Mouse (Mus musculus) spleen, postnatal 14 days (tissue): ENCODE measurements around the gene Gipr.
"Not testable (repeated sequence)": the region's sequence is repeated elsewhere in the genome, so short reads cannot be mapped to it uniquely, and the experiment has no call there.

Experiments
- DNase-seq, 2 experiments: peaks; one replicate each; pipeline ENCODE4 v3.0.0; 2021 to 2022; ENCODE audit warnings: low spot score in 2 of 2

The Gipr gene

DNA sequence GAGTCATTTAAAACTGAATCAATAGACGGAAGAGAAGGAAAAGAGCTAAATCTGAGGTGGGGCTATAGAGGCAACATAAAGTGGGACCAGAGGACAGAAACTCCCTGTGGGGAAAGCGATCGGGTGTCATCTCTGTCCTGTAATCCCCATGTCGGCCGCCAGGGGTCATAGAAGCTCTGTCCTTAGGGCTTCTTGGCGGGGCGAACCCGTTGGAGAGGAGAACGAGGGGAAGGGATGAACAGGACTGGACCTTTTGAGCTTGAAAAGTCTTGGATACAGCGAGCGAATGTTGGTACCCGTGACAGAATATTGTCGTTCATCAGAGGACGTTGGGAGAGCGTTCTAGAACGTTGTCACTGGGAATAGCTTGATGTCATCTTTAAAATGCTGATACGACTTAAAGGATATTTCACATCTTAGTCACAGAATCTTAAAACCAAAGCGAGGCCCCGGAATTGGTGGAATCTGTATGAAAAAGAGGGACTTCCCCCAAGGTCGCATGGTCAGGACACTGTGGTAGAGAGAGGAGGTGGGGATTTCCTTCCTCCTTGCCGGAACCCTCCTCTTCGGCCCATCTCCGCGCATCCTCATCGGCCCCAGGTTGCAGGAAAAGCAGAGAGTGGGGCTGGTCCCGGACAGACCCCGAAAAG lies 12.6 kb upstream of the Gipr start:
- peak; percentile 59 to 75 for DNase-seq

DNA sequence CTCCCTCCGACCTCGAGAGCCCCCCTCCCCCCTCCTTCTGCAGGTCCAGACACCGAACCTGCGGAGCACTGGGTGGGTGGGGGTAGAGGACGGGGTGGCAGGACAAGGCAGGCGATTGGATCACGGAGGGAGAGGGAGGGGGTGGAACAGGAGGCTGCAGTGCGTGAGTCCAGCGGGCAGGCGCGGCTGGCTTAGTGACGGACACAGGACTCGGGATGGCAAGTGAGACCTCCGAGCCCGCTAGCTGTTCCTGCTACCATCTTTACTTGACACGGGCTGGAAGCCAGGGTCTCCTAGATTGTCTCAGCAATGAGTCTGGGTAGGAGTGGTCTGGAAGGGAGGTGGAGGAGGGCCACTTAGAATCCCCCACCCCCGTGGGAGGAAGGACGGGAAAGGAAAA lies 12.1 kb upstream of the Gipr start:
- DNase-seq = no peak

DNA sequence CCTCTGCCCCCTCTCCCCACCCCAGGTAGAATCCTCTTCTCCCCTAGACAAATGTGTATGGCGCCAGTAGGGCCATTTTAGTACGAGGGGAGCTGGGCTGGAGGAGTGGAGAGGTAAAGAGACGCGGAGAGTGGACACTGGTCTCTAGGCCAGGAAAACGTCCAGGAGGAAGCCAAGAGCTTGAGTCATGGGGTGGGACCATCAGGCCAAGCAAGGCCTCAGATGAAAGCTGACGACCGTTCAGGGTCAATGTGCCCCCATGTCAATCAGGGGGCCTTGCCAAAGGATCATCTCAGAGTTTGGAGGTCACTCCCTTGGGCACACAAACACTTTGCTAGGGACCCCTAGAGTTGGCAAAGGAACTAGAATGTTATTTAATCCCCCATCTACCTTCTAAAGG lies 11.3 kb upstream of the Gipr start:
- DNase-seq = no peak

DNA sequence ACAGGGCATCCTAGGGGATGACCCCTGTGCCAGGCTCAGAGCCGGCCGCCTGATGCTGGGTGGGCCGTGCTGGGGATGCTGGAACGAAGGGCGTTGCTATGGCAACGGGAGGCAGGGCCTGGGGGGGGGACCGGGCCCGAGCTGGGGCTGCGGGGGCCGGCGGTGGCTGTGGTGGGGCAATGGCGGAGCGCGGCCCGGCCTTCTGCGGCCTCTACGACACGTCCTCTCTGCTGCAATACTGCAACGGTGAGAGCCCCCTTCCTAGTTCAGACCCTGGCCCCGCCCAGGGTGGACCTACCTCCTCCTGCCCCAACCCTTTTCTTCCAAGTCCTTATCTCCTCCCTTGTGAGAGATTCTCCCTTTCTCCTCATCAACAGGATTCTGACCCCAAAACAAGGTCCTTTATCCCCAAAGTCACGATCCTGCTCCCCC lies 10.6 kb upstream of the Gipr start:
- no peak for DNase-seq

DNA sequence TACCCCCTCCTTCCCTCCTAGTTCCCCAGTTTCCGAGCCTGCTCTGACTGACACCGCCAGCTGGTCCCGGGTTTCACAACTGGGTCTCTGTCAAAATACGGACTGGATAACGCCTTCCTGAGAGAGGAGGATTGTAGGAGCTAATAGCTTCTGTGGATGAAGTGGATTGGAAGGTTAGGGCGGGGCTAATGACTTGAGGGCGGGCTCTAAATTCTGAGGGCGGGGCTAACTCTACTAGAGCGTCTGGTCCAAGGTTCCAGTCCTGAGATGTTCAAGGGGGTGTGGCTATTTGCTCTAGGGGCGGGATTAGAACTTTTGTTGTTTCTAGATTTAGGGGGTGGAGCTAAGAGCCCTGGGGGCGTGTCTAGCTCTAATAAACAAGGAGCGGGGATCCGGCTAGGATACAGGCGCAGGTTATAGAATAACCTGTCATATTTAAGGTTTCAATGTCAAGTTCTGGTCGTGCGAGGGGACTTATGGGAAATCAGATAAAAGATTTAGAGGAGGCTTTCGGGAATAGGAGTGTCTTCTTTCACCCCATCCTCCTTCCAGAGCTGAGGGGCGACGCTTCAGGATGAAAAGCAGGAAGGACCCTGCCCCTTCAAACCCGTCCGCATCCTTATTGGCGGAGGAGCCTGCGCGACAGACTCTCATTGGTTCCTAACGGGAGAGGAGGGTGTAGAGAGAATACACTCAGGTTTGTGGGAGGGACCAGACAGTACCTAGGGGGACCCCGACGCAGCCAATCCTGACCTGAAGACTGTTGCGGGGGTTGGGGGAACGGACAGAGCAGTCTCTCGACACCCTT lies 10.0 kb upstream of the Gipr start, which contains the start of gene Eml2:
Gene Eml2 (plus strand): TSS at position 714 of the 808 bp plus-strand sequence.
- no peak for DNase-seq

DNA sequence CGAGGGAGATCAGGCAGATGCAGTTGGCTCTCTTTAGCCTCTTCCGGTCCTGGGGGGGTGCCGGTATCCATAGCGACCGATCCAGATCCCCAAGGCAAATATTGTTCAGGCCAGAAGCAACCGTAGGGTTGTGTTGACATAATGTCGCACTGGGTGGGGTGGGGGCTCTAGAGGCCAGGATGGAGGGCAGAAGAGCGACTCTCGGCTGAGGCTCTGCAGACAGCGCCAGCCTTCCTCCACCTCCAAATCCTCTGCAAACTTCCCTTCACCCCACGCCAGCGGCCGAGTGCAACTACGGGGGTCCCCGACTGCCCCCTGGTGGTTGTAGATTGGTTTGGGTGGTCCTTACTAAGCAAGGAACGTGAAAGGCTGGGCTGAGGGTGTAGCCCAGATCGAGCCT lies 6.9 kb upstream of the Gipr start:
- DNase-seq = peak; percentile 54 to 75

DNA sequence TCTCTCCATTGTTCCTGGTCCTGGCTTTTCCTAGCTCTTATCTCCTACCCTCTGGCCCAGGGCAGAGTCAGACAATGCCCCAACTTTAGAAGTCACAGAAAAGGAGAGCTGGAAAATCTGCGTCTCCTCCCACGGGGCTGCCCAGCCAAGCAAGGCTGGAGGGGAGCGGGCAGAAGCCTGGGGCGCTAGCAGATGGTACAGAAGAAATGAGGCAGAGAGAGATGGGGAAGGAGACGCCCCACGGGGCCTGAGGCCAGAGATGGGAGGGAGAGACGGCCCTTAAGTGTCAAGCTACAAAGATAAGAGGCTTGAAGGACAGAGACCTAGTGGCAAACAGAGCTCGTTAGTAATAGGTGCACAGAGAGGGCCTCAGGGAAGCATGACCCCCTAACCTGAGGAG lies 5.9 kb upstream of the Gipr start:
- no peak for DNase-seq

DNA sequence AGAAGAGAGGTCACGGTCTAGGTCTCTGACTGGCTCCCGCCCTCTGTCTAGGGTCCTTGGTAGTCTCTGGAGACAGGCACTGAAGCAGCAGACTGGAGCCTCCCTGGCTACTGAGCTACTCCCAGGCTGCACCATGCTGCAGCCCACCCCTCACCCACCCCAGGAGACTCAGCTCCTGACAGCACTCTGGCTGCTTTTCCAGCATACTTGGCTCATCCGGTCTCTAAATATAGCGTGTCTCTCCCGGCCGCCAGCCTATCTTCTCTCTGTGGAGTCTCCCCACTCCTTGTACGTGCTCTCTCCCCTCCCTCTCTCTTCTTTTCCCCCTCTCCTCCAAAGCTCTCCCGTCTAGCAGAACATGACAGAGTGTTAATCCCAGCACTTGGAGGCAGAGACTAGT lies 4.2 kb upstream of the Gipr start:
- DNase-seq = no peak

DNA sequence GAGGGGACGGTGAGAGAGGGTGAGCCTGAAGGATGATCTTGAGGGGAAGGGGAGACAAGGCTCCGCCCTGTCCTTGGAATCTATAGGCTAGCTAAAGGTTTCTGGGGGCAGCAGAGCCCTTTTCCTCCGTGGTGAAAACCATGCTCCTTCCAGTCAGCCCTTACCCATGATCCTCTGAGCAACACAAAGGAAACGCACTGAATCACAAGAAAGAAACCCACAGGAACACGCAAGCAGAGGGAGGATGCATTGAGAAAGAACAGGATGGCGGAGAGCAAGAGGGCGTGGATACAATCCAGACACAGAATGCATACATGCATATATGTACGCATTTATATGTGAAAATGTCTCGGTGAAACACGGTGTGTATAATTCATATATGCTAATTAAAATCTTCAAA lies 3.6 kb upstream of the Gipr start:
- no peak for DNase-seq

DNA sequence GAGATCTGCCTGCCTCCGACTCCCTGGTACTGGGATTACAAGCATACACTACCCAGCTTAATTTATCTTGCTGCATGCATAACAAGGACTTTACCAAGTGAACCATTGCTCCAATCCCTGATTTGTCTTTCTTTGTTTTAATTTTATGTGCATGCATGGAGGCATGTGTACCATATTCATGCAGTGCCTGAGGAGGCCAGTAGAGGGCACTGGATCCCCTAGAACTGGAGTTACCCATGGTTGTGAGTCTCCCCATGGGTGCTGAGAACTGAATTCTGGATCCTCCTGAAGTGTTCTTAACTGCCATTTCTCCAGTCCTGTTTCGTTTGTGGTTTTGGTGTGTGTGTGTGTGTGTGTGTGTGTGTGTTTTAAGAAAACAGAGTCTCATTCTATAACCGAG lies 1.1 kb upstream of the Gipr start:
- DNase-seq = no peak

DNA sequence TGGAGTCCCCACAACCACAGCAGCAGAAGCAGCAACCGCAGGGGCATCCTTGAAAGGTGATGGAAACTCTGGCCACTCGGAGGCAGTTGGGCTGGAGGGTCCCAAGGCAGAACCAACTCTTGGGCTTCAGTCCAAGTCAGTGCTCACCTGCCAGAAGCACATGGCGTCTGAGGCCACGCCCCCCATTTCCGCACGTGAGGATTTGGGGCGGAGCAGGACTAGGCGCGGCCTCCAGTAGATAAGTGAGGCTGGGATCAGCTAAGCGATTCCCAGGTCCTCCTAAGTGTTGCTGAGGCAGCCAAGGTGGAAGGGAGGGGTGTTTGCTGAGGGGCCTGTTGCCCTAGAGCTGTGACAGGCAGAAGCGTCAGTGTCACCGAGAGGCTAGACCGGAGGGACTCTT lies 949 bp downstream of the Gipr start:
- DNase-seq = no peak

DNA sequence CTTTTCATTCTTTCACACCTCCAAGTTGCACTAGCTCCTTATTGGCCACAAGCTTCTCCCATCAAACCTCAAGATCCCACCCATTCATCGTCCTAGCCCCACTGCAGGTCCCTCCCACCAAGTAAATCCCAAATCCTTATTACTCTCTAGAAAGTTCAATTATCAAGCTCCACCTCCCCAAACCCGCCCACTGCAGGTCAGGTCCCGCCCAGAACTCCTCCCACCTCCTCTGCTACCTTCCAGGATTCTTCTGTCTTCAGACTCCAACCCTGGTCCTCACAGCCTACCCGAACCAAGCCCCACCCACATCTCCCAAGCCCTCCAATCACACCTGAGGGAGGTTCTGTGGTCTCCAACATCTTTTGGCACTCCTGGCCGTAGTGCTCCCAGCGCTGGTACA lies 1.7 kb downstream of the Gipr start:
- no peak for DNase-seq

DNA sequence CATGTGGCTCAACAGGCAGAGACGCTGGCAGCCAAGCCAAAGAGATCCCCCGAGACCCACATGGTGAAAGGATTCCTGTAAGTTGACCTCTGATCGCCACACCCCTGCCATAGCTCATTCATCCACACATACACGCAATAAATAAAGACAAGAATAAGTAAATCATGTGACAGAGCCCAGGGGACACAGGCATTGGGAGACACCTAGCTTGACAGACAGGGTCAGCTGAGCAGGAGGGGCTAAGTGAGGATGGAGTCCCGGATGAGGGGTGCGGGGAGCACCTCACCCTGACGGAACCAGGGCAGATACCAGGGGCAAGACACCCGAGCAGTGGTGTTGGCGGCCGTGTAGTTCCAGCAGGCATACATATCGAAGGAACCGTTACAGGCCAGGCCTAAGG lies 2.2 kb downstream of the Gipr start:
- no peak for DNase-seq

DNA sequence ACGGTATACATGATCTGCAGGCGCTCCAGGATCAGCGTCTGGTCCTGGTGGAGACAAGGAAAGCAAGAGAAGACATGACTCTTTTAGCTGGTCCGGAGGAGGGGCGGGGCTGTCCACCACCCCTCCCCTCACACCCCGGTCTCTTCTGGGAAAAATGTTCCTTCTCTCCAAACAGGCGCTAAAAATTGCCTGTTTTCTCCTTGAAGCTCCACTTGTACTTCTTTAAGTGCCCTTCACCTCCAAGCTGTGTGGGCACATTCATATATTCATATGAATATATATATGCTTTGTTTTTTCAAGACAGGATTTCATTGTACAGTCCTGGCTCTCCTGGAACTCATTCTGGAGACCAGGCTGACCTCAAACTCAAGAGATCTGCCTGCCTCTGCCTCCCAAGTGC lies 3.0 kb downstream of the Gipr start:
- no peak for DNase-seq

DNA sequence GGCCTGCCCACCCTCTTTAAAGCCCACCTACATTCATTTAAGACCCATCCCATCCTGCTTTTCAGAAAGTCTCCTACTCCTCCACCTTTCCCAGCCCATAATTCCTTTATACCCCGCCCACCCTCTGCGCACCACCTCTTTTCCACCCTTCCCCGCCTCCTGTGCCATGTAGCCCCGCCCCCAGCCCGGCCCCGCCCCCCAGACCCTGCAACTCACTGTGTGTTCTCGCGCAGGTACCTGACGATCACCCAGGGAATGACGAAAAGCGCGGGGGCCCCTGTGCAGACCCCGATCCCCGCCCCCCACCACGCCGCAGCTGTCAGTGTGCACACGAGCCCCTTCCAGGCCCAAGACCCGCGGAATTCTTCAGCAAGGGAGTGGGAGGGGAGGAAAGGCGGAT lies 5.8 kb downstream of the Gipr start:
- DNase-seq = no peak

DNA sequence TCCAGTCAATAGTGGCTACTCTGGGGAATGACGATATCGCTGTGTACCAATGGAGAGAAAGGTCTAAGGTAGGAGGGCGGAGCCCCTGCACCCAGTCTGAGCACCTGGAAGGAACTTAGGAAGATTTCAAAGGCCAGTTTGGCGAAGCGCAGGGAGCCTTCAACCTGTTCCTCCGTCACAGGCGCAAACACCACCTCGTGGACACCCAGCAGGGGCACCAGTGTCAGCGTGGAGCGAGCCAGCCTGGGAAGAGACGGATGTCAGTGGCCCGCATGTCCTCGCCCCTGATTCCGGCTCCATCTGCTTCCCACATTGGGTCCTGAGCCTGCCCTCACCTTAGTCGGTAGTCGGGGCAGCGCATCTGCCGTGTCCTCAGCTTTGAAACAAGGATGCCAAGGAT lies 6.5 kb downstream of the Gipr start:
- DNase-seq = no peak

DNA sequence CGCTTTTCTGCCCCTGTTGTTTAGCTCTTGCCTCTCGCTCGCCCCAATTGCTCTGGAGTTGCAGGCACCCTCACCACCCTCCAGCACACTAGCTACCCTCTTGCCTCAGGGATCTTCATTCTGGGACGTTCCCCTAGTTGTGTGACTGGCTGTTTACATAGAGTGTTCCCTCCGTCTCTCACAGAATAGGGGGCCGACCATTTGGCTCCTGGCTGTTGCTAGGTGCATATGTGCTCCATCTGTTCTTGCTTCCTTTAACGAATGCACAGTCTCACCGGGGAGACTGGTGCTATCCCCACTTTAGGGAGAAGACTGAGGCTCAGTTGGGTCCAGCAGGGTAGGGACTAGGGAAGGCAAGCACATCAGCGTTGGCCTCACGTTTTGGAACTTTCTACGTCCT lies 7.3 kb downstream of the Gipr start:
- no peak for DNase-seq

DNA sequence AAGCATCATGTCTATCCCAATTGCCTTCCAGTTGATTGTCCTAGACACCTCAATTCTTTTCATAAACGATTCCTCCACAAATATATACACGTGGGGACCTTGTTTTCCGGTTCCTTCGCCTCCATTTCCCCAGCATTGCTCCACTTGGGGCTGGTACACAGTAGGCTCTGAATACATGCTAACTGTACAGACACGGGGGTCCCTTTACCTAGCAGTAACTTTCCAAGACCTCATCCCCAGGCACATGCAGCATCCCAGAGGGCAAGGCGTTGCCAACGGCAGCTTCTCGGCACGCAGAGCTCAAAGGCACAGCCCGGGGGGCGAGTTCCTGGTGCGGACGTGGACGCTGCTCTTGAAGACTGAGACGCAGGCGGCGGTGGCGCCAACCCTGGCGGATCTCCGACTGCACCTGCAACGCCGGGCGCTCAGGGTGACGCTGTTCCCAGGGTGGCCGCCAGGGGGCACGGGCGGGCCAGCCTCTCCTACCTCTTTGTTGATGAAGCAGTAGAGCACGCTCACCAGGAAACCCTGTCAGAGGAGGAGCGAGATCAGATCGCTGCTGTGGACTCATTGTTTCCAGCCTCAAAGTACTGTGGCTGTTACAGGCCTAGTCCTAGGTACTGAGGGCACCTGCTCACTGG lies 8.6 kb downstream of the Gipr start:
- DNase-seq = peak; percentile 84 to 91

DNA sequence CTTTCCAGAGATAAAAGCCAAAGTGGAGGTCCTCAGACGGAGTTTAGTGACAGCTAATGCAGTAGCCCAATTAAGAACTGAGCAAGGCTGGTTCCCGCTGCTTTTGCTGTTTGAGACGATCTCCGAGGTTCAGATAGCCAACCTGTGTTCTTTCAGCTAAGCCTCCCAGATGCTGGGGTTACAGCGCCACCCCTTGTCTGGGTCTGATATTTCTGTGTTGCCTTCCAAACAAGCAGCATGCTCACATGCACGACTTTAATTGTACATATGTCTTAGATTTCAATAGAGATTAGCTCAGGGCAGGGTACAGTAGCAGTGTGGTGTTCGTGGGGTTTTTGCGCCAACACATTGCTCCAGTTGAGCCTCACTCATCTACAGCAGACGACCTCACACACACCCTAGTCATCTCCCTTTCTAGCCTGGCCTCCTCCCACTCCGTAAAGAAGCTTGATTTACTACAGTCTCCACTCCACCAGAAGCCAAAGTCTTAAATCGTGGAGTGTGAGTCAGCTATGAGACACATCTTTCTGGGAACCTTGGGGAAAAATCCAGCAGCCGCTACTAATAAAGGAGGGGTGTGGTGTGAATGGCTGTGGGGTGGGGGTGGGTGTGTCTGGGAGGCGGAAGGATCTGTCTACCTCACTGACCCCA lies 10.0 kb downstream of the Gipr start:
- no peak for DNase-seq

DNA sequence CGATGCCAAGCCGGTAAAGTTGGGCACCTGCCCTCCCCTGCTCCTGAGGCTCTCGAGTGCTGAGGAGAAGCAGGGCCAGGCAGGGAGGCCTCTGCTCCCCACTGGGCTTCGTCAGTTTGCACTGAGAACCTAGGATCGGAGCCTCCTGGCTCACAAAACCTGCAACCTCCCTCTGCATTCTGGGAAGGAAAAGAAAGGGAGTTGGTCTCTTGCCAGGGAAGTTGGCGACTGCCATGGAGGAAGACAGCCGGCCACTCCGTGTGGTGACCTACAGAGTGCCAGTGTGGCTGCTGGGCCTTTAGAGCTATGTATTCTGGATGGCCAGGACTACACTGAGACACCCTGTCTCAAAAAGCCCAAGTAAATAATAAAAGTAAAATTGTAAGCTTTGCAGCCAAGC lies 11.1 kb downstream of the Gipr start:
- DNase-seq = no peak

DNA sequence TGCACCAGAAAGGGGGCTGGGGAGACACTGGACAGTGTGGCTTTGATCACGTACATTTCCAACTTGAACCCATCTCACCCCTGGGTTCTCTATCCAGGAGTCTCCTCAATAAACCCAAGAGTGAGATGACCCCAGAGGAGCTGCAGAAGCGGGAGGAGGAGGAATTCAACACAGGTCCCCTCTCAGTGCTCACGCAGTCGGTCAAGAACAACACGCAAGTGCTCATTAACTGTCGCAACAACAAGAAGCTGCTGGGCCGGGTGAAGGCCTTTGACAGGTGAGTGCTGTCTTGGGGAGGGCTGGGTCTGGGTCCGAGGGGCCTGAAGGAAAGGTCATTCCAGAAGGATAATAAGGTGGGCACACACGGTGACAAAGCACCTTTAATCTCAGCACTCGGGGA lies 14.8 kb downstream of the Gipr start:
- not testable (repeated sequence) for DNase-seq

DNA sequence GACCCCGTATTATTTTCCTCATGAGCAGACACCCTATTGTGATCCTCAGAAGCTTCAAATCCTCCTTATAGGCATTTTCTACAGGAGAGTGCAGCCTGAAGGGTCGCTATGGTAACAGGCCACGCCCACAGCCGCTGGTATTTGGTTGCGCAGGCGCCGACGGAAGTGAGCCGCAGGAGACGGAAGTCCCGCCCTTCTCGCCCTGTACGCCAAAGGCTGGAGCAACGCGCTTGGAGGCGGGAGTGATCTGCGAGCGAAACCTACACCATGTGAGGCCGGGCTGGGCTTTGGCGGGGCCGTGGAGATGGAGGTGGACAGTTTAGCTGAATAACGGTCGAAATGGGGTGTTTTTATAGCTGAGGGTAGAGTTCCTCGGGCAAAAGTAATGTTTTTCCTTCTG lies 16.3 kb downstream of the Gipr start, which contains the start of gene Snrpd2:
Gene Snrpd2 (plus strand): TSS at position 97 of the 400 bp plus-strand sequence.
- peak; percentile 91 to 95 for DNase-seq
